Mouse (Mus musculus) forebrain, embryonic 11.5 days (tissue): ENCODE data around the gene Col4a2. TPM values are rescaled to one million over a fixed set of nuclear protein-coding genes. Genes with fewer than 3 reads are reported as not detected.

Experiments used
- ATAC-seq: fragments of 200-750 bp; cut with Nextera tagmentation; replicated peaks from 2 replicates; pipeline ENCODE4 v1.8.0; 2017; ENCODE audit warnings: moderate TSS enrichment; ENCODE audit not compliant: low FRiP score
- DNase-seq: peaks from one replicate; pipeline ENCODE4 v3.0.0-alpha.2; 2017; ENCODE audit warnings: low spot score
- H3K27ac ChIP-seq: fragments of 300-500 bp; sonication (generic); 2 replicates; pipeline ENCODE4 v1.5.1; 2014; ENCODE audit warnings: low read depth, low read length
- H3K27me3 ChIP-seq: fragments of 300-500 bp; sonication (generic); 2 replicates; pipeline ENCODE4 v1.6.1; 2014; ENCODE audit warnings: mild to moderate bottlenecking, low read length, mixed read lengths; ENCODE audit not compliant: control insufficient read depth, insufficient read depth
- H3K36me3 ChIP-seq: fragments of 300-500 bp; sonication (generic); 2 replicates; pipeline ENCODE4 v1.6.1; 2014; ENCODE audit warnings: mild to moderate bottlenecking, low read length, moderate library complexity, mixed read lengths; ENCODE audit not compliant: control insufficient read depth, insufficient read depth
- H3K4me1 ChIP-seq: fragments of 300-500 bp; sonication (generic); replicated peaks from 2 replicates; pipeline ENCODE4 v1.6.1; 2014; ENCODE audit warnings: low read length, mixed read lengths; ENCODE audit not compliant: control insufficient read depth, insufficient read depth
- H3K4me2 ChIP-seq: fragments of 300-500 bp; sonication (generic); 2 replicates; pipeline ENCODE4 v1.6.1; 2014; ENCODE audit warnings: low read depth, mild to moderate bottlenecking, low read length, moderate library complexity, mixed read lengths; ENCODE audit not compliant: severe bottlenecking
- H3K4me3 ChIP-seq: fragments of 300-500 bp; sonication (generic); 2 replicates; pipeline ENCODE4 v1.5.1; 2014; ENCODE audit warnings: low read depth, low read length
- H3K9ac ChIP-seq: fragments of 300-500 bp; sonication (generic); 2 replicates; pipeline ENCODE4 v1.6.1; 2014; ENCODE audit warnings: low read length
- H3K9me3 ChIP-seq: fragments of 300-500 bp; sonication (generic); 2 replicates; pipeline ENCODE4 v1.6.1; 2016; ENCODE audit warnings: low read length, mixed read lengths; ENCODE audit not compliant: control insufficient read depth
- WGBS: fragments of 180-500 bp; shearing (Covaris S2); extraction: QIAGEN DNeasy Blood & Tissue Kit; methylation state at CpG from one replicate; pipeline ENCODE4 v1.1.7; 2014; 5-methylcytosine and 5-hydroxymethylcytosine counted together
- polyA plus RNA-seq: library from polyadenylated mRNA; unstranded; fragments of >200 nt; fragmentation: Nextera tagmentation; extraction: Ambion mirVana; gene quantifications from 2 replicates; pipeline ENCODE4 v1.2.1, GENCODE M21; 2014

Gene Col4a2
- polyA plus RNA-seq, 1 experiment from 2014 or later: 45.4 TPM

DNA sequence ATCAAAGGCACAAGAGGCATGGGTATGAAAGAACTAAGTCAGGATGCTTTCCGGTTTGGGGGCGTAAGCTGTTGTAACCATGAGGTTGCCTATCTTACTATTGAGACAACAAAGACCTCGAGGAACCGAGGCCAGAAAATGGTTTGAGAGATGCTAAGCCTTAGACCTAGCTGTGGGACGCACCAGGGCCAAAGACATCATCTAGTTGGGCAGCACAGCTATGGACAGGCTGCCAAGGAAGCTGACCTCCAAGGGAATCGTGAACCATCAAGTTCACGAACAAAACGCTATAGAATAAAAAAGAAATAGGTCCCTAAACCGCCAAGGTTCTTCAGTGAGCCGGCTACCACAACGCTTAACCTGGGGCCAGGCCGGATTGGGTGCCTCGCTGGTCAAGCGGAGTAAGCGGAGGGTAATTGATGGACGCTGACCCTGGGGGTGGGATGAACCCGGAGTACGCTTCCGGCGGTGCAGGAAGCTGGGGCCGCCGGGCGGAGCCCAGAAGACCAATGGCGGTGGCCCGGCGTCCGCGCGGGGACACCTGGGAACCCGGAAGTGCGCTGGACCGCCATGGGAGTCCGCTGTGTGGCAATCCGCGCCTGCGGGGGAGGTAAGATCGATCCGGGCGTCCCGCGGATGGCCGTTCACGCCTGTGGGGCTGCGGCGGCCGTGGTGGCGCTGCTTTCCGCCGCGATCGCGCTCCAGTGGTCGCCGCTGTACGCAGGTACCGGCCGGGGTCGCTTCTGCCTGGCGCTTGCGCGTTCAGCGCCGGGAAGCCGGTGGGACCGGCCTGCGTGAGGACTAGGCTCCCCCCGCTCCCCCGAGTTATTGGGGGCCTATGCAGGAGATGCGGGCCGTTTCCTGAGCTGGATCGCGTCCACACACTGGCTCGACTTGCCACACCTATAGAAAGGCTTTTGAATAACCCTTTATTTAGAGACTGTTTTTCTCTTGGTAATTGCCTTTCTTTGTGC is 184.7 kb downstream of the Col4a2 start, which contains the start of gene Naxd:
Naxd (plus strand) TSS at position 490 of the 974 bp plus-strand sequence.
- Histone ChIP-seq H3K27ac (peak within 1 kb of the TSS; percentile 59; the same call in 1 of the 2 replicates), H3K9ac (peak within 1 kb of the TSS; percentile 83), H3K4me3 (peak within 1 kb of the TSS; percentile 94), H3K9me3 (no peaks in the 10 kb centered on the region), H3K27me3 (no peaks in the 10 kb centered on the region), H3K36me3 (no peaks in the 10 kb centered on the region), H3K4me1 (peaks cover 3% of the 10 kb centered on the region; the same call in 1 of the 2 replicates), H3K4me2 (peak within 1 kb of the TSS; percentile 70)
- WGBS: 3% methylated on average over 73 of the region's 73 CpGs
- DNase-seq (peak; percentile 93), ATAC-seq (peak; percentile 97)

DNA sequence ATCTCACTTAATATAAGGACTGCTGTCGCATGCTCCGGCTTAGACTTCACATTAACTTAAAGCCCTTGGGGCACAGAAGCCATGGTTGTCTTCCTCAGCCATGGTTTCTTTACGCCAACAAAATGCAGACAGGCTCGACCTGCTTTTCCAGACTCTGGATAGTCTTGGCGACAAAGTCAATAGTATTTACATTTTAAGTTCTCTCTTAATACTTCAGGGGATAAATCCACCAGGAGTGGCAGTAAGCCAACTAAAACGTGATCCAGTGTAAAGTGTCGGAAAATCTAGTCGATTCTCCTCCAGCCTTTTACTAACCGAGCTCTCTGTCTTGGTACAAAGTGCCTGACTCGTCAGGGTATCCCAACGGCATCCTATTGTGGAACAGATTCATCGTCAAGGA is 185.7 kb downstream of the Col4a2 start:
- Histone ChIP-seq H3K4me1 (peaks cover 3% of the 10 kb centered on the region; the same call in 1 of the 2 replicates), H3K9ac (no peak overlapping the region), H3K36me3 (no peaks in the 10 kb centered on the region), H3K27me3 (no peaks in the 10 kb centered on the region), H3K27ac (no peak overlapping the region), H3K4me3 (peak overlapping the region; percentile 94), H3K9me3 (no peaks in the 10 kb centered on the region), H3K4me2 (peak overlapping the region; percentile 70)
- DNase-seq: no peak
- ATAC-seq: no peak
- 78% methylated on average over 12 of the region's 12 CpGs for WGBS

Other genes with a start within 250 kb of the Col4a2 start
- 118 and 130 TPM in 2 replicates for gene Col4a1, start within 50 bp of the Col4a2 start, polyA plus RNA-seq
- gene Rab20, start 165.9 kb downstream of the Col4a2 start, polyA plus RNA-seq: 0.53 and 0.75 TPM in 2 replicates
- gene Naxd, start 184.7 kb downstream of the Col4a2 start, polyA plus RNA-seq: 99.2 and 110 TPM in 2 replicates
- gene Cars2, start 238.0 kb downstream of the Col4a2 start, polyA plus RNA-seq: 19.9 and 21.6 TPM in 2 replicates
- 42.9 and 46.8 TPM in 2 replicates for gene Ing1, start 242.8 kb downstream of the Col4a2 start, polyA plus RNA-seq